Mouse (Mus musculus) embryonic facial prominence, embryonic 13.5 days (tissue): ENCODE measurements around the gene Prnp. TPM values are rescaled to one million over a fixed set of nuclear protein-coding genes. Genes with fewer than 3 reads are reported as not detected.

Experiments
- ATAC-seq: fragments of 200-750 bp; cut with Nextera tagmentation; 2 replicates; pipeline ENCODE4 v1.8.0; 2017; ENCODE audit warnings: low read depth; ENCODE audit not compliant: insufficient number of reproducible peaks, insufficient read depth, low FRiP score, low TSS enrichment
- H3K27ac ChIP-seq: fragments of 300-500 bp; sonication (generic); 2 replicates; pipeline ENCODE4 v1.5.1; 2015; ENCODE audit warnings: moderate library complexity, mild to moderate bottlenecking, inconsistent platforms
- H3K27me3 ChIP-seq: fragments of 300-500 bp; sonication (generic); 2 replicates; pipeline ENCODE4 v1.6.1; 2015; ENCODE audit warnings: mild to moderate bottlenecking, inconsistent platforms
- H3K36me3 ChIP-seq: fragments of 300-500 bp; sonication (generic); 2 replicates; pipeline ENCODE4 v1.6.1; 2015; ENCODE audit warnings: mild to moderate bottlenecking, inconsistent platforms
- H3K4me1 ChIP-seq: fragments of 300-500 bp; sonication (generic); 2 replicates; pipeline ENCODE4 v1.6.1; 2015; ENCODE audit warnings: inconsistent platforms
- H3K4me2 ChIP-seq: fragments of 300-500 bp; sonication (generic); 2 replicates; pipeline ENCODE4 v1.6.1; 2015; ENCODE audit warnings: moderate library complexity, mild to moderate bottlenecking, inconsistent platforms
- H3K4me3 ChIP-seq: fragments of 300-500 bp; sonication (generic); 2 replicates; pipeline ENCODE4 v1.5.1; 2015; ENCODE audit warnings: mild to moderate bottlenecking, inconsistent platforms
- H3K9ac ChIP-seq: fragments of 300-500 bp; sonication (generic); 2 replicates; pipeline ENCODE4 v1.6.1; 2015; ENCODE audit warnings: mild to moderate bottlenecking, inconsistent platforms
- H3K9me3 ChIP-seq: fragments of 300-500 bp; sonication (generic); 2 replicates; pipeline ENCODE4 v1.6.1; 2016; ENCODE audit warnings: inconsistent platforms
- WGBS: fragments of 180-500 bp; shearing (Covaris S2); methylation state at CpG from one replicate; pipeline ENCODE4 v1.1.7; 2015; ENCODE audit warnings: mixed read lengths; 5-methylcytosine and 5-hydroxymethylcytosine counted together
- polyA plus RNA-seq: library from polyadenylated mRNA; unstranded; fragments of >200 nt; fragmentation: Nextera tagmentation; extraction: Ambion mirVana; gene quantifications from 2 replicates; pipeline ENCODE4 v1.2.1, GENCODE M21; 2015

Gene Prnp
- polyA plus RNA-seq, 1 experiment from 2014 or later, result 66.4 TPM

DNA sequence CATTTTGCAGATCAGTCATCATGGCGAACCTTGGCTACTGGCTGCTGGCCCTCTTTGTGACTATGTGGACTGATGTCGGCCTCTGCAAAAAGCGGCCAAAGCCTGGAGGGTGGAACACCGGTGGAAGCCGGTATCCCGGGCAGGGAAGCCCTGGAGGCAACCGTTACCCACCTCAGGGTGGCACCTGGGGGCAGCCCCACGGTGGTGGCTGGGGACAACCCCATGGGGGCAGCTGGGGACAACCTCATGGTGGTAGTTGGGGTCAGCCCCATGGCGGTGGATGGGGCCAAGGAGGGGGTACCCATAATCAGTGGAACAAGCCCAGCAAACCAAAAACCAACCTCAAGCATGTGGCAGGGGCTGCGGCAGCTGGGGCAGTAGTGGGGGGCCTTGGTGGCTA, 26.7 kb downstream of the Prnp start:
- Histone ChIP-seq H3K9me3 (no peaks in the 10 kb centered on the region), H3K4me2 (no peak overlapping the region), H3K4me1 (0 out of 2 replicates have a peak, but pooled peaks cover 8% of the 10 kb centered on the region), H3K4me3 (no peak overlapping the region), H3K9ac (no peak overlapping the region), H3K27me3 (no peaks in the 10 kb centered on the region), H3K36me3 (peaks cover 14% of the 10 kb centered on the region), H3K27ac (no peak overlapping the region)
- WGBS, result 97% methylated on average over 10 of the region's 10 CpGs
- no peak for ATAC-seq

DNA sequence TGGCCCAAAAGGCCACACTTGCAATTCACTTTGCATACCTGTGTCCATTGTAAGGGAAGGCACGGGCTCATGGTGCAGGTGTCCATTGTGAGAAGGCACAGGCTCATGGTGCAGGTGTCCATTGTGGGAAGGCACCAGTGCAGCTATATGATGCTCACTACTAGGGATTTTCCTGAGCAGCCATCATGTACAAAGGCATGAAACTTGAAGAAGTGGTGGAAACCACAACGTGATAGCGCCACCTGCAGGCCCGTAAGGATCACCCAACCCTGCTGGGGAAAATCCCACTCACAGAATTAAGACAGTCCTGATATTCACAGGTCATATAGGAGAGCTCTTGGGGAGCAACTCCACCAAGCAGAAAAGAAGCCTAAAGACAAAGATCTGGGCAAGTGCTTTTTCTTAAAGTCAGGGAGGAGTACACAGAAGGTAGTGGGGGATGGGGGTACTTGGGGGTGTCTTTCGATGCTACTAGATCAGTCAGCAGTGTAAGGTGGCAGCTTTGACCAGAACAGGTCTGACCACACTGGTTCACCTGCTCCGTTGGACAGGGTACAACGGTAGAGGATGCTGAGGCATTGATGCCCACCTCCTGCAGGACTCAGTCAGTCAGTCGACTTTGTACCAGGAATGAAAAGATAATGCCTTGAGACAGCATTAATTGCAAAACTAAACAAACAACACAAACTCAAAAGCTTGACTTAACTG, 29.8 kb downstream of the Prnp start:
- Histone ChIP-seq H3K4me2 (no peak overlapping the region), H3K4me3 (no peak overlapping the region), H3K9ac (no peak overlapping the region), H3K27me3 (no peaks in the 10 kb centered on the region), H3K27ac (no peak overlapping the region), H3K4me1 (no peaks in the 10 kb centered on the region), H3K36me3 (peaks cover 14% of the 10 kb centered on the region), H3K9me3 (no peaks in the 10 kb centered on the region)
- 38% methylated on average over 8 of the region's 8 CpGs for WGBS
- ATAC-seq, result no peak

DNA sequence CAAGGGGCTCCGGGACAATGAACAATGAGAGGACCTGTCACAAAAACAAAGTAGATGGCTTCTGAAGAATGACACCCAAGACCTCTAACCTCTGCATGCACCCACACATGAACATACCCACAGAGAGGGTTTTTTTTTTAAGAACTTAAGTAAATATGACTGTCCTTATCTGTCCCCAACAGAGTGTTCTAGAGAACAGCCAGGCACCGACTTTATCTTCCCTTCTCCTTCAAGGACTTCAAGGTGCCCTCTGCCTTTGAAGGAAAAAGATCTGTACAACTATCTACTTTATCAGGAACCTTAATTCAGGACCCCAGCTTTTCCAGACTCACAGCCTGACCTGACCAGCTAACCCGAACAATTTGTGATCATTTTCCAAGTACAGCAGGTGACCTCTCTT, 30.8 kb downstream of the Prnp start:
- Histone ChIP-seq H3K27me3 (no peaks in the 10 kb centered on the region), H3K4me2 (no peak overlapping the region), H3K4me1 (no peaks in the 10 kb centered on the region), H3K4me3 (no peak overlapping the region), H3K9me3 (no peaks in the 10 kb centered on the region), H3K36me3 (peaks cover 14% of the 10 kb centered on the region), H3K9ac (no peak overlapping the region), H3K27ac (no peak overlapping the region)
- 84% methylated on average over 3 of the region's 3 CpGs for WGBS
- no peak for ATAC-seq

DNA sequence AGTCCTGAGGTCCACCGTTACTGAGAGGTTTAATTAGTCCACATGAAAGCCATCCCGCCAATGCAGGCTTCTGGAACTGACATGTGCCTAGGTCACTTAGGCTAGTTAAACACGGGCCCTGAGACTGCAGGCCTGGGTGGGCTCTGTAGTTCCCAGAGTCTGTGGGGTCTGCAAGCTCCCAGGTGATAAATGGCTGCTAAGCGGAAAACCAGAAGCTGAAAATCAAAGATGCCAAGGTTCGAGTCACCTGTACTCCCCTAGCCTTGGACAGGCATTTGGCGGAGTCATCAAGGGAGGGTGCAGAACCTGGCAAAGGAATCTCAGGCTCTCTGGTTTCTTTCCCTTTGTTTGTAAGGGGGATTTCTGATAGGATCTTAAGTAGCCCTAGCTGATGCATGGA, 31.8 kb downstream of the Prnp start:
- no peak for ATAC-seq
- Histone ChIP-seq H3K4me1 (no peaks in the 10 kb centered on the region), H3K27ac (no peak overlapping the region), H3K36me3 (peaks cover 11% of the 10 kb centered on the region), H3K4me2 (no peak overlapping the region), H3K4me3 (no peak overlapping the region), H3K9ac (no peak overlapping the region), H3K27me3 (no peaks in the 10 kb centered on the region), H3K9me3 (no peaks in the 10 kb centered on the region)
- 77% methylated on average over 6 of the region's 6 CpGs for WGBS

DNA sequence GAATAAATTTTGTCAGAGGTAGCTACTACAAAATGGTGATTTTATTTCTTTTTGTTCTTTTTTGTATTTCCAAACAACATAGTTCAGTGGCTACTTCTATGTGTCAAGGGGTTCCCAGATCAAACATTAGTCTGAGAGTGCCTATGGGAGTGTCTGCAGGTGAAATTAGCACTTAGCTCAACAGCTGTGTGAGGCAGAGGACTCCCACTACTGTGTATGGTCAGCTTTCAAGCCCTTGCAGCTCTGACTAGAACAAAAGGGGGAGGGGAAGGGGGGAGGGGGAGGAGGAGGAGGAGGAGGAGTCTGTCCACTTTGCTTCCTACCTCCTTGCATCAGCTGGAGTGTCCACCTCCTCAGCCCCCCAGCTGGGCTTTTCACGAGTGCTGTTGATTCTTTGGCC, 34.6 kb downstream of the Prnp start:
- Histone ChIP-seq H3K4me3 (no peak overlapping the region), H3K27ac (no peak overlapping the region), H3K27me3 (no peaks in the 10 kb centered on the region), H3K4me2 (no peak overlapping the region), H3K9ac (no peak overlapping the region), H3K9me3 (no peaks in the 10 kb centered on the region), H3K4me1 (0 out of 2 replicates have a peak, but pooled peaks cover 3% of the 10 kb centered on the region), H3K36me3 (no peaks in the 10 kb centered on the region)
- ATAC-seq, result no peak
- 33% methylated on average over 1 of the region's 1 CpGs for WGBS

DNA sequence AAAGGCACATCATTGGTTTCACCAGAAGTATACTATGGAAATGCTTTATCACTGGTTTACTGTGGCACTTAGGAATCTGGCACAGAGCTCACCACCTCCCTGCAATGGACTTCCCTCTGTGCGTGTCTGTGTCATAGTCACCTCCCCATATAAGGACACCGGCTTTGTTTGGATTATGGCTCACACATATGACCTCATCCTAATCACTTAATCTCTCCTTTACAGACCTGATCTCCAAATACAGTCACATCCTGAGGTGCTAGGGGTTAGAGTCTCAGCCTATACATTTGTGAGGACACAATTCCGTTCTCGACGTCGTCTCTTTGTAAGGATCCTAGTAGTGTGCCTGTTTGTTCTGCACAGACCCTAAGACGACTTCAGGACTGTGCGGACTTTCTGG, 35.5 kb downstream of the Prnp start:
- Histone ChIP-seq H3K27me3 (peaks cover 3% of the 10 kb centered on the region; the same call in 1 of the 2 replicates), H3K4me3 (no peak overlapping the region), H3K9me3 (no peaks in the 10 kb centered on the region), H3K36me3 (no peaks in the 10 kb centered on the region), H3K4me1 (0 out of 2 replicates have a peak, but pooled peaks cover 7% of the 10 kb centered on the region), H3K27ac (no peak overlapping the region), H3K4me2 (no peak overlapping the region), H3K9ac (no peak overlapping the region)
- ATAC-seq, result no peak
- WGBS, result 79% methylated on average over 8 of the region's 8 CpGs

DNA sequence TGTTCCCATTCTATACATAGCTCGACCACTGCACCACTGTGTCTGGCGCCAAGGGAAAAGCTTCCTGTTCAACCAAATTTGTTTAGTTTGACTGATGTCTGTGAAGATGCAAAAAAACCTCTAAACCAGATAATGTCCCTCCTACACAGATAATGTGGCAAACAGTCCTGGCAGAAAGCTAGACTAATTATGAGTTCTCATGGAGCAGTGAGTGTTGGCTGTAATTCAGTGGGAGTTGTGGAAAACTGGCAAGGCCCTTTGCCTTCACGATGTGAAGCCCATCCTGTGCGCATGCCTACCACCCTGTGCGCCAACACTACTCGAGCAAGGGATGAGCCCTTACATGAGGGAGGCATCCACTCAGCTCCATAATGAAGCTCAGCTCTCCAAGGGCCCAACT, 36.0 kb downstream of the Prnp start:
- no peak for ATAC-seq
- Histone ChIP-seq H3K9ac (no peak overlapping the region), H3K27me3 (peaks cover 8% of the 10 kb centered on the region), H3K36me3 (no peaks in the 10 kb centered on the region), H3K4me2 (no peak overlapping the region), H3K9me3 (no peaks in the 10 kb centered on the region), H3K4me1 (0 out of 2 replicates have a peak, but pooled peaks cover 12% of the 10 kb centered on the region), H3K27ac (no peak overlapping the region), H3K4me3 (no peak overlapping the region)
- 89% methylated on average over 6 of the region's 6 CpGs for WGBS

DNA sequence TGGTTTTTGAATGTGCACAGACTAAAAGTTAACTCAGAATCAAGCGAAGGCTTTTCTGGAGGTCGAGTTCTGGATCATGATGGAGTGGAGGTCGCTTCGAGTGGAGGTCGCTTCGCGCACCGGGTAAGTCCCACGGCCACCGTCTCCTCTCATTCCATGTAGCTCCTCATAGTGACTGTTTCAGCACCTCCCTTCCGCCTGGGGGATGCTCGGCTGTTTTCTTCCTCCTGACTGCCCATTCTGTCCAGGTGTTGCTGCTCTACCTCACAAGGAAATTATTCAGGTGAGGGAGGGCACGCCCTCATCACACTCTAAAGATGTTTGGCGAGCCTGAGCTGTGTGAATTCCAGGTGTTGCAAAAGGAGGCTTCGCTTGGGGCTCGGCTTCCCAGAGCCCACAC, 36.6 kb downstream of the Prnp start:
- Histone ChIP-seq H3K4me1 (0 out of 2 replicates have a peak, but pooled peaks cover 13% of the 10 kb centered on the region), H3K4me2 (no peak overlapping the region), H3K4me3 (no peak overlapping the region), H3K27ac (no peak overlapping the region), H3K36me3 (no peaks in the 10 kb centered on the region), H3K9ac (no peak overlapping the region), H3K9me3 (no peaks in the 10 kb centered on the region), H3K27me3 (peaks cover 13% of the 10 kb centered on the region)
- no peak for ATAC-seq
- WGBS, result 84% methylated on average over 16 of the region's 16 CpGs

DNA sequence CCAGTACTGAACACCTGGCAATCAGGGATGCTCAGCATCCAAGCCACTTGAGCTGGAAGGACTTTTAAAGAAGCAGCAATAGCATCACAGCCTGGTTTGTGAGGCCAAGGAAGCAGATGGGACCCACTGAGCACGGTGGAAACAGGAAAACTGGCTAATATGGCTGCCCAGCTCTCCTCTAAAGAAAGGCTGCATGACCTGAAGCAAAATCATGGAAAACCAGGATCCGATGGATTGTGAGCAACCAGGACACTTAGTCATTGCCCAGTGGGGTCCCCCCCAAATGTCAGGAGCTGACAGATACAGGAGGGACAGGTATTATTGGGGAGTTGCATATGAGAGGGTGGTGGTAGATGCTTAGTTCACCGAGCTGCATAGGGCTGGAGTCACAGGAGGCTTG, 38.4 kb downstream of the Prnp start:
- no peaks in the 10 kb centered on the region for H3K36me3 ChIP-seq
- H3K27ac ChIP-seq, result no peak overlapping the region
- H3K4me1 ChIP-seq, result peaks cover 20% of the 10 kb centered on the region; the same call in 1 of the 2 replicates
- no peaks in the 10 kb centered on the region for H3K9me3 ChIP-seq
- H3K4me2 ChIP-seq, result no peak overlapping the region
- no peak overlapping the region for H3K4me3 ChIP-seq
- 77% methylated on average over 3 of the region's 3 CpGs for WGBS
- peaks cover 31% of the 10 kb centered on the region for H3K27me3 ChIP-seq
- H3K9ac ChIP-seq, result no peak overlapping the region
- ATAC-seq, result no peak

DNA sequence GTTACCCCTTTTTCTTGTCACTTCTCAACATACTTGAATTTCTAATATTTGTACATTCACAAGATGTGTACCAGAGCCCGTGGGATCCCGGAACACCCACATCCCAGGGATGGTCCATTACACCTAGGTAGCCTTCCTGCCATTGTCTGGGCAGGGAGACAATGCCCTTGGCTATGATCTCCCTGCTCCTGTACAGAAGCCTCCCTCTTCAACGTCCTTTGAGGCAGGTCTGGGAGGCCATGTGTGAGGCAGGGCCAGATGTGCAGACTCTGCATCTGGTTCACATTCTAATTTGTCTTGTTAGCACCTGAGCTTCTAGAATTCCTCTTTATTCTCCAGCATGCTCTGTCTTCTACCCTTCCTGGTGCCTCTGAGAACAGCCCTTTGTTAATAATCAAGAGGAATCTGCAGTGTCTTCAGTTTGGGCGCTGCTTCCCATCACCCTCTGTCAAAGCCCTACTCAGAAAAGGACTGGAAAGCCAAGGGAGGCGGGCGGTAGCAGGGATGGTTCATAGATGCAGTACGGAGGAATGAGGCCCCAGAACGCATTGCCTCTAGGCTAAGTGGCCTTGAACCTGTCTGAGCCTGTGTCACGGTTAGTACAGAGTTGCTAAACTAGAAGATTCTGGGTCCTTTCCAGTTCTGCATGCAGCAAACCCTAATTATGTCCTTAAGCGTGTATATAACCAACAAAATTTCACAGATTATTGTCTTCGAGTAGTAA, 39.4 kb downstream of the Prnp start:
- no peak overlapping the region for H3K27ac ChIP-seq
- no peak for ATAC-seq
- no peaks in the 10 kb centered on the region for H3K36me3 ChIP-seq
- peaks cover 40% of the 10 kb centered on the region for H3K27me3 ChIP-seq
- H3K9me3 ChIP-seq, result no peaks in the 10 kb centered on the region
- H3K4me3 ChIP-seq, result no peak overlapping the region
- H3K4me2 ChIP-seq, result no peak overlapping the region
- WGBS, result 58% methylated on average over 11 of the region's 11 CpGs
- H3K4me1 ChIP-seq, result peaks cover 24% of the 10 kb centered on the region; the same call in 1 of the 2 replicates
- no peak overlapping the region for H3K9ac ChIP-seq

DNA sequence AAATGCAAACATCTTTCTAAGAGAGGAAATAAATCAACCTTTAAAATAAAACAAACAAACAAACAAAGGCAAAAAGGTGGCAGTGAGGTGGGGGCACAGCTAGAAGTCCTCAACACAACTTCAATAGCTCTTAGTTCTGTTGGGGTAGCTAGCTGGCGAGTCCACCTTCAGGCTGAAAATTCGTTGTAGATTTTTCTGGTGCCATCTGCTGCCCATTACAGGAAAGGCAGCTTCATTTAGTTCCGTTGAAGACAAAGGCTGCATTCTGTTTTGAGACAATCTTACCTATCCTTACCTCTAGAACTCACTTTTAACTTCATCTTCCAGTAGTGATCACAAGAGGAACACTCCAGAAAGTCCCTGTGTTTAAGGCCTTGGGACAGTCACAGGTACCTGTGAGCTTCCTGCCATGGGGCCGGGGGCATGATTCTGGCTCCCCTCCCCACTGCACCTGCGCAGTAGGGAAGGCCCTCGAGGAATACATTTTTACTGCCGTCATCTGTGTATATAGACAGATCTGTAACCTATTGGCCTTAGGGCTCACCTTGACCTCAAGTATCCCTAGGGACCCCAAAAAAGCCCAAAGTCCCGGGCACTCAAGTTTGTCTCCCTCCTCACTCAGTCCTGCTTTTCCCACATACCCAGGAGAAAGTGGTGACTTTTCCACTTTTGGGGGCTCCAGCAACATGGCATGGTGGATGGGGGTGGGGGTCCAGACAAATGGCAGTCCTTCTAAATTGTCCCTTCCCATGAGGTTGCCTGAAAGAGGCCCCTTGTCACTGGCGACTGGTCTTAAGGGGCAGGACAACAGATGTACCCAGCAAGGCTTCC, 40.3 kb downstream of the Prnp start:
- H3K4me3 ChIP-seq, result no peak overlapping the region
- ATAC-seq, result no peak
- H3K36me3 ChIP-seq, result no peaks in the 10 kb centered on the region
- H3K27me3 ChIP-seq, result peaks cover 48% of the 10 kb centered on the region
- no peaks in the 10 kb centered on the region for H3K9me3 ChIP-seq
- H3K27ac ChIP-seq, result no peak overlapping the region
- WGBS, result 41% methylated on average over 9 of the region's 9 CpGs
- H3K4me2 ChIP-seq, result no peak overlapping the region; the same call in 1 of the 2 replicates
- H3K9ac ChIP-seq, result no peak overlapping the region
- H3K4me1 ChIP-seq, result peaks cover 24% of the 10 kb centered on the region; the same call in 1 of the 2 replicates
